Mouse (Mus musculus) forelimb bud, embryonic 11.5 days (tissue): Measurements from ENCODE around the gene Gm21188.
"Not testable (repeated sequence)": the region's sequence is repeated elsewhere in the genome, so short reads cannot be mapped to it uniquely, and the experiment has no call there.

Experiments
- DNase-seq: peaks from one replicate; pipeline ENCODE4 v3.0.0-alpha.2; 2012; ENCODE audit warnings: low read depth, low spot score

Gm21188 gene

GRCm38 (mm10) chr13:120052085-120052484 lies at the start of gene Gm21188:
TSS of gene Gm21188 (minus strand) at chr13:120052194.
- DNase-seq: not testable (repeated sequence)

- DNase-seq: not testable (repeated sequence)
Measured at GRCm38 (mm10) chr13:120099327-120099726, 47.3 kb upstream of the Gm21188 start.

DNA sequence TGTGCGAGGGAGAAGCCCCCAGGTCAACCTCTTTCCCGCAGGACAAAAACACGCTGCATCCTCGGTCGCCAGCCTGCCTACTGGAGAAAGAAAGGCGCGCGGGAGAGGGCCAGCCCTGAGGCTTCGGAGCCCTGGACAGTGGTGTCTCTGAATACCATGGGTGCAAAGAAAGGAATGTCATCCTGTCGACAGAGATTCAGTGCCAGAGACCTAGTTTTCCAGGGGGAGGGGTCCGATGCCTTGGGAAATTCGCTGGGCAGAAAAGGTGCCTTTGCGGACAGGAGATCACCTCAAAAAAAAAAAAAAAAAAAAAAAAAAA lies 44.9 kb upstream of the Gm21188 start:
- not testable (repeated sequence) for DNase-seq

- not testable (repeated sequence) for DNase-seq
Measured at GRCm38 (mm10) chr13:120096241-120096937, 44.4 kb upstream of the Gm21188 start.

- not testable (repeated sequence) for DNase-seq
Measured at GRCm38 (mm10) chr13:120092950-120093349, 41.0 kb upstream of the Gm21188 start.

DNA sequence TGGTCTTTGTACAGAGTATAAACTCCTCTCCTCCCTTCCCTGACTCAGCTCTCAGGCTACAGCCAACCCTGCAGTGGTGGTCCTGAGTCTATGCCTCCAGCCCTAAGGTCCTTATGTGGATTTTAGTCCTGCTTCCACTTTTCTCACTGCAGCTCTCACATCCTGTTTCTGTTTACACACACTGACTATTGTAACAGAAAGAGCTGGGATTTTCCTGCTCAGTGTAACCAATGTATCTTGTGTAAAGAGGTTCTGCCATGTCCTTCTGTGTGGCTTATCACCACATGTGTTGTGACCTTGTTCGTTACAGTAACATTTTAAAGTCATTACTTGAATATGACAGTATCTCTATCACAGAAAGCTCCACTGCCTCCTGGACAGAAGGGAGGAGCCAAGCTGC lies 27.6 kb upstream of the Gm21188 start:
- not testable (repeated sequence) for DNase-seq

DNA sequence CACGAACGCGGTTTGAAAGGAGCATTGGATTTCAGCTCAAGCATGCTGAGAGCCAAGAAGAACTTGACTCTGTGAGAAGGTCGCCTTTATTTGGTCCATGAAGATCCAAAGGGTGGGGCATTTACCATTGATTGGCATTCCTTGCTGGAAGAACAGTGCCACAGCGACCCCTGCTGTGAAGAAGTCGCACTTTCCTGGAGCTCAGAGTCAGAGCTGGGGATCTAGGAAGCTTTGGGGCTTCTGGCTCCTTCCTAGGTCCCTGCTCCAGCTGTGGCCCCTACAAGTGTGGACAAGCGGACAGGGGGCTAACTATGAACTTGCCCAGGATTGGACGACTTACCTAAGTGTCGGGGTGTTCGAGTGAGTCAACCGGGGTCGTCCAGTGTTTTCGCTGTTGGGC lies 18.9 kb upstream of the Gm21188 start:
- DNase-seq: not testable (repeated sequence)

GRCm38 (mm10) chr13:120070012-120070598 lies 18.1 kb upstream of the Gm21188 start:
- not testable (repeated sequence) for DNase-seq

DNA sequence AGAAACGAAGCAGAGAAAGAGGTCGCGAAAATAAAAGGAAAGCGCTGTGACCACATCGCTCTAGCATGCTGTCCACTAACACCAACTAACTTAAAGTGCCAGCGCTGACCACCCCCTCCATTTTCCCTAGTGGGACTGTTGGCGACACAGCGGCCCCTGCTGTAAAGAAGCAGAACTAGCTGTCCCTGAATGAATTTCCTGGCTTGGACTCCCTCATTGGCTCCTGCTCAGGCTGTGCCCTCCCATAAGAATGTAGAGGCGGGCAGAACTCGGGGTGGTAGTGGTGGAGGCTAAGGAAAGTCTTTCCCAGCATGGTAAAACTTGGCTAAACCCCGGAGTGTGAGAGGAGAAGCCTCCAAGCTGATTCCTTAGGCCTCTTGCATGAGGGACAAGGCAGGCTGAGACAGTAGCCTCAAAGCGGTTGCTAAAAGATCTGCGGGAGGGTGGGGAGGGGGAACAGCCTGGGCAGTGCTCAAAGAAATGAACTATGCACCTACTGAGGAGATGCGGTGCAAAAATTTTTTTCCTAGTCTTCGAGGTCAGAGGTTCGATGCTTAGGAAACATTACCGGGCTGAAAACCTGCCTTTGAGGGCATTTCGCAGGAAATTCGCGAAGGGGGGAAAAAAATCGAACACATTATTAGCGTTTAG lies 11.6 kb upstream of the Gm21188 start:
- DNase-seq: not testable (repeated sequence)

DNA sequence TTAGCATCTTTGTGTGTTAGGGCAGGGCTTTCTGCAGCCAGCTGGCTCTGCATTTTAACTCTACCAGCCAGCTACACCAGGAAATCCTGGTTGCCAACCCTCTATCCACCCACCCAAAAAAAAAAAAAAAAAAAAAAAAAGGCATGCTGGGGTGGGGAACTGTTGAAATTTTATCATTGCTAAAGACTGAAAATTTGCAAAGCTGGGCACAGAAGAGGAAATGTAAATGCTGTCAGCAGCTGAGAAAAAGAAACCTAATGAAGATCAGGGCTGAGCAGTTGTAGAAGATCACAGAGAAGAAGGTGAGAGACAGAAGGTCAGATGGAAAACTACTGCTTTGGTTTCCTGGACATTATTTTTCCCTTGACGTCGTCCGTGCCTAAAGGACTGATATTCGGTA lies 10.9 kb upstream of the Gm21188 start:
- DNase-seq: not testable (repeated sequence)

GRCm38 (mm10) chr13:120048608-120049007 lies 3.4 kb downstream of the Gm21188 start:
- not testable (repeated sequence) for DNase-seq

DNA sequence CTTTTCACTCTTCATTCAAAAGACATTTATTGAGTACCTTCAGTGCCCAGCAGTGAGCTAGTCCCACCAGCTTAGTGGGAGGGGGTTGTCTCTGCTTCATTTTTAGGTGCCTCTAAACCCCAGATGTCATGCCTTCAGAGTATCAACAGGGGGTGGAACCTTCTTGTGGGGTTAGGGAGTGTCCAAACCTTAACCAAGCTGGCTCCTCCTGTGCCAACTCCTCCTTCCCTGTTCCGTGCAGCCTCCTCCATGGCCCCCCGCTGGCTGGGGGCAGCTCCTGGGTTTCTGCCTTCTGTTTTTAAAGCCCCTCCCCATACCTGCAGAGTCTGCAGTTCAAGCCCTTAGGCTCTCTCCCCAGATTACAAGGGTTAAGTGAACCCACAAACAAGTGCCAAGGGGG lies 3.8 kb downstream of the Gm21188 start:
- DNase-seq: not testable (repeated sequence)

DNA sequence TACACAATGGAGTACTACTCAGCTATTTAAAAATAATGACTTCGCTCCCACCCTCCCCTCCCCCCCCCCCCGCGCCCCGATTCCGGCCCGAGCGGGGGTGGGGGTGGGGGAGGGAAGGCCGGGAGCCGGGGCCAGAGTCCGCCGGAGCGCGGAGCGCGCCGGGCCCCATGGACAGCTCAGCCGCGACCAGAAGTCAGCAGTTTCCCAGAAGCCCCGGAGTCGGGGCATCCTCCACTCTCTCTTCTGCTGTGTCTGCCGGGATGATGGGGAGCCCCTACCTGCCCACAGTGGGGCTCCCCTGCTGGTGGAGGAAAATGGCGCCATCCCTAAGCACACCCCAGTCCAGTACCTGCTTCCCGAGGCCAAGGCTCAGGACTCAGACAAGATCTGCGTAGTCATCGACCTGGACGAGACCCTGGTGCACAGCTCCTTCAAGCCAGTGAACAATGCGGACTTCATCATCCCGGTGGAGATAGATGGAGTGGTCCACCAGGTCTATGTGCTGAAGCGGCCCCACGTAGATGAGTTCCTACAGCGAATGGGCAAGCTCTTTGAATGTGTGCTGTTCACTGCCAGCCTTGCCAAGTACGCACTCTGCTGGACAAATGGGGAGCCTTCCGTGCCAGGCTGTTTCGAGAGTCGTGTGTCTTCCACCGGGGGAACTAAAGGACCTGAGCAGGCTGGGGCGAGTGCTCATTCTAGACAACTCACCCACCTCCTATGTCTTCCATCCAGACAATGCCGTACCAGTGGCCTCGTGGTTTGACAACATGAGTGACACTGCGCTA lies 5.4 kb downstream of the Gm21188 start:
- DNase-seq: not testable (repeated sequence)

- not testable (repeated sequence) for DNase-seq
Measured at GRCm38 (mm10) chr13:120041145-120041544, 10.8 kb downstream of the Gm21188 start.

DNA sequence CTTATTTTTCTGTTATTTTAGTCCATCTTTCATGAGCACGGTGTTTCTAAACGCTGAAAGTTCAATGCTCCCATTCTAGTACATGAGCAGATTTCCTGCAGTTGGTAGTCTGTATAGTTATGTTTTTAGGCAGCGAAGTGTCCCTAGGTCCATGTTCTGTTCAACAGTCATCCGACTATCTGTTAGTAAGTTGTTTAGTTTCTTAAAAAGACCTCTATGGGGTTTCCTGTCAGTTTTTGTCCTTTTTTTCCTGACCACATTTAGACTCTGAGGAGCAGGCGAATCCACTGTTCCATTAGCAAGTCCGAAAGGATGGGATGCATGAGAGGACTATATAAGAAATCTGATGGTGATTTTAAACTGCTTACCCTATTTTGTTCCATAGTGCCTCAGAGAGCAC lies 14.1 kb downstream of the Gm21188 start:
- DNase-seq: not testable (repeated sequence)

DNA sequence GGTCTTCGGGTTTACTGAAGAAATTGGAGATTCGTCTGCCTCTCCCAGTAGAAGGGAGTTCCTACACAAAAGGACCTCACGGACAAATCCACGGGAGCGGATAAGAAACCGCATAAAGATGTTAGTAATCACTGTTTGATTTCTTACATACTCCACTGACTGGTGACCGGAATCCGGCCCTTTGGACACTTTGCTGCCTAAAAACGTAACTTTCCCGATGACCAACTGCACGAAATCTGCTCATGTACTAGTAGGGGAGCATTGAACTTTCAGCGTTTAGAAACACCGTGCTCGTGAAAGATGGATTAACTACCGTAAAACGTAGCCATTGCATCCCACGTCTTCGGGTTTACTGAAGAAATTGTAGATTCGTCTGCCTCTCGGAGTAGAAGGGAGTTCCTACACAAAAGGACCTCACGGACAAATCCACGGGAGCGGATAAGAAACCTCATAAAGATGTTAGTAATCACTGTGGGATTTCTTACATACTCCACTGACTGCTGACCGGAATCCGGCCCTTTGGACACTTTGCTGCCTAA lies 15.3 kb downstream of the Gm21188 start:
- DNase-seq: not testable (repeated sequence)

GRCm38 (mm10) chr13:120035151-120035550 lies 16.8 kb downstream of the Gm21188 start:
- not testable (repeated sequence) for DNase-seq

DNA sequence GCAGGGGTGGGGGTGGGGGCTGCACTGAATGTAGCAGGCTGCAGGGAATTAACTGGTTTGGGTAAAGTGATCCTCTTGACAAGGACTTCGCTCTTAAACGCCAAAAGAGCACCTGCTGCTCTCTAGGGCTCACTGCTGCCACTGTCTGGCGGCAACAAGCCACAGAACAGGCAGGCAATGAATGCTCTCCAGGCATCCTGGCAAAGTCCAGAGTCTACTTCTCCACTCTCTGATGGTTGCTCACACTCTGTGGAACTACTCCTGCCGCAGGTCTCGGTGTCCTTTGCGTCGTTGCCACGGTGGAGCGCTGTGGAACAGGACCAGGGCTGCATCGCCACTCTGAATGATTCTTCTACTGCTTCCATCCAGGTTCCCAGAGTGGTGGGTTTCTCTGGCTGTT lies 17.4 kb downstream of the Gm21188 start:
- not testable (repeated sequence) for DNase-seq

GRCm38 (mm10) chr13:120033516-120034190 lies 18.3 kb downstream of the Gm21188 start:
- peak; percentile 70 for DNase-seq

DNA sequence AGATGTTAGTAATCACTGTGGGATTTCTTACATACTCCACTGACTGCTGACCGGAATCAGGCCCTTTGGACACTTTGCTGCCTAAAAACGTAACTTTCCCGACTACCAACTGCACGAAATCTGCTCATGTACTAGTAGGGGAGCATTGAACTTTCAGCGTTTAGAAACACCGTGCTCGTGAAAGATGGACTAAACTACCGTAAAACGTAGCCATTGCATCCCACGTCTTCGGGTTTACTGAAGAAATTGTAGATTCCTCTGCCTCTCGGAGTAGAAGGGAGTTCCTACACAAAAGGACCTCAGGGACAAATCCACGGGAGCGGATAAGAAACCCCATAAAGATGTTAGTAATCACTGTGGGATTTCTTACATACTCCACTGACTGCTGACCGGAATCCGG lies 20.3 kb downstream of the Gm21188 start:
- not testable (repeated sequence) for DNase-seq

DNA sequence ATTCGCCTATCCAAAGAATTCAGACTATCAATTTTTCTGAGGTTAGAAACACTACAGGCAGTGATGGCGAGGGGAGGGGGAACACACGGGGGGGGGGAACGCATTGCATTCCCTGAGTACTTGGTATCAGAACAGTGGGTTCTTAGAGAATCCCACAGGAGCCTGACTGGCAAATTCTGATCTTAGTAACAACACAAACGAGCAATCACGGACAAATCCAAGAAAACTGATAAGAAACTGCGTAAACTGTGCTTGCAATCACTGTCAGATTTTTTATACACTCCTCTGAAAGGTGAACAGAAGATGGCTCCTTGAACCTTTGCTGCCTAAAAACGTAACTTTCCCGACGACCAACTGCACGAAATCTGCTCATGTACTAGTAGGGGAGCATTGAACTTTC lies 24.6 kb downstream of the Gm21188 start:
- not testable (repeated sequence) for DNase-seq
